Mouse (Mus musculus) telencephalon, adult 2 months (tissue): ENCODE measurements around the gene Pigg.
A peak's percentile ranks its signal among the peaks of the same experiment; 100 is the strongest.

Experiments used
- DNase-seq: peaks from one replicate; pipeline ENCODE4 v3.0.0-alpha.2; 2011; ENCODE audit warnings: low read depth, low spot score

Pigg gene

GRCm38 (mm10) chr5:108357862-108358261 is 45.5 kb downstream of the Pigg start:
- DNase-seq: no peak

GRCm38 (mm10) chr5:108359491-108359890 is 47.1 kb downstream of the Pigg start:
- DNase-seq: peak; percentile 74

GRCm38 (mm10) chr5:108360211-108360610 is 47.8 kb downstream of the Pigg start:
- DNase-seq: no peak

GRCm38 (mm10) chr5:108362330-108362729 is 49.9 kb downstream of the Pigg start:
- no peak for DNase-seq

- no peak for DNase-seq
Observed at GRCm38 (mm10) chr5:108366328-108366983, 54.0 kb downstream of the Pigg start.

GRCm38 (mm10) chr5:108366984-108367841 is 54.8 kb downstream of the Pigg start:
- no peak for DNase-seq

- no peak for DNase-seq
Observed at GRCm38 (mm10) chr5:108367871-108368332, 55.5 kb downstream of the Pigg start, which contains the start of gene Gm42517. TSS of gene Gm42517 (minus strand) at chr5:108367922.

GRCm38 (mm10) chr5:108368446-108368845 is 56.0 kb downstream of the Pigg start:
- no peak for DNase-seq

GRCm38 (mm10) chr5:108368851-108369621 is 56.6 kb downstream of the Pigg start:
- DNase-seq: peak; percentile 94

- DNase-seq: no peak
Observed at GRCm38 (mm10) chr5:108369964-108370363, 57.6 kb downstream of the Pigg start.

GRCm38 (mm10) chr5:108374079-108374478 is 61.7 kb downstream of the Pigg start:
- no peak for DNase-seq

- no peak for DNase-seq
Observed at GRCm38 (mm10) chr5:108376059-108376458, 63.6 kb downstream of the Pigg start.

- no peak for DNase-seq
Observed at GRCm38 (mm10) chr5:108378346-108378745, 65.9 kb downstream of the Pigg start.

GRCm38 (mm10) chr5:108385632-108386031 is 73.2 kb downstream of the Pigg start:
- peak; percentile 91 for DNase-seq

- no peak for DNase-seq
Observed at GRCm38 (mm10) chr5:108386449-108386848, 74.0 kb downstream of the Pigg start.

GRCm38 (mm10) chr5:108388201-108388600 is 75.8 kb downstream of the Pigg start, which contains the start of gene Pde6b:
TSS of gene Pde6b (plus strand) at chr5:108388391.
- no peak for DNase-seq

GRCm38 (mm10) chr5:108389744-108390143 is 77.3 kb downstream of the Pigg start:
- DNase-seq: no peak
